Mouse (Mus musculus) forebrain, embryonic 11.5 days (tissue): ENCODE data around the gene Hist2h2bb. TPM values are rescaled to one million over a fixed set of nuclear protein-coding genes. Genes with fewer than 3 reads are reported as not detected.
"Not testable (repeated sequence)": the region's sequence is repeated elsewhere in the genome, so short reads cannot be mapped to it uniquely, and the experiment has no call there.

Experiments used
- ATAC-seq: fragments of 200-750 bp; cut with Nextera tagmentation; replicated peaks from 2 replicates; pipeline ENCODE4 v1.8.0; 2017; ENCODE audit warnings: moderate TSS enrichment; ENCODE audit not compliant: low FRiP score
- DNase-seq: peaks from one replicate; pipeline ENCODE4 v3.0.0-alpha.2; 2017; ENCODE audit warnings: low spot score
- H3K27ac ChIP-seq: fragments of 300-500 bp; sonication (generic); 2 replicates; pipeline ENCODE4 v1.5.1; 2014; ENCODE audit warnings: low read depth, low read length
- H3K27me3 ChIP-seq: fragments of 300-500 bp; sonication (generic); 2 replicates; pipeline ENCODE4 v1.6.1; 2014; ENCODE audit warnings: mild to moderate bottlenecking, low read length, mixed read lengths; ENCODE audit not compliant: control insufficient read depth, insufficient read depth
- H3K36me3 ChIP-seq: fragments of 300-500 bp; sonication (generic); 2 replicates; pipeline ENCODE4 v1.6.1; 2014; ENCODE audit warnings: mild to moderate bottlenecking, low read length, moderate library complexity, mixed read lengths; ENCODE audit not compliant: control insufficient read depth, insufficient read depth
- H3K4me1 ChIP-seq: fragments of 300-500 bp; sonication (generic); replicated peaks from 2 replicates; pipeline ENCODE4 v1.6.1; 2014; ENCODE audit warnings: low read length, mixed read lengths; ENCODE audit not compliant: control insufficient read depth, insufficient read depth
- H3K4me2 ChIP-seq: fragments of 300-500 bp; sonication (generic); 2 replicates; pipeline ENCODE4 v1.6.1; 2014; ENCODE audit warnings: low read depth, mild to moderate bottlenecking, low read length, moderate library complexity, mixed read lengths; ENCODE audit not compliant: severe bottlenecking
- H3K4me3 ChIP-seq: fragments of 300-500 bp; sonication (generic); 2 replicates; pipeline ENCODE4 v1.5.1; 2014; ENCODE audit warnings: low read depth, low read length
- H3K9ac ChIP-seq: fragments of 300-500 bp; sonication (generic); 2 replicates; pipeline ENCODE4 v1.6.1; 2014; ENCODE audit warnings: low read length
- H3K9me3 ChIP-seq: fragments of 300-500 bp; sonication (generic); 2 replicates; pipeline ENCODE4 v1.6.1; 2016; ENCODE audit warnings: low read length, mixed read lengths; ENCODE audit not compliant: control insufficient read depth
- WGBS: fragments of 180-500 bp; shearing (Covaris S2); extraction: QIAGEN DNeasy Blood & Tissue Kit; methylation state at CpG from one replicate; pipeline ENCODE4 v1.1.7; 2014; 5-methylcytosine and 5-hydroxymethylcytosine counted together
- polyA plus RNA-seq: library from polyadenylated mRNA; unstranded; fragments of >200 nt; fragmentation: Nextera tagmentation; extraction: Ambion mirVana; gene quantifications from 2 replicates; pipeline ENCODE4 v1.2.1, GENCODE M21; 2014

Hist2h2bb gene
- polyA plus RNA-seq, 1 experiment from 2014 or later, result 28.7 TPM

GRCm38 (mm10) chr3:96280660-96281059, 11.1 kb downstream of the Hist2h2bb start:
- Histone ChIP-seq H3K9me3 (no peaks in the 10 kb centered on the region), H3K4me2 (no peak overlapping the region), H3K36me3 (no peaks in the 10 kb centered on the region), H3K27me3 (0 out of 2 replicates have a peak, but pooled peaks cover 2% of the 10 kb centered on the region), H3K4me1 (0 out of 2 replicates have a peak, but pooled peaks cover 4% of the 10 kb centered on the region), H3K9ac (no peak overlapping the region), H3K27ac (no peak overlapping the region), H3K4me3 (no peak overlapping the region)
- WGBS, result 55% methylated on average over 6 of the region's 6 CpGs
- DNase-seq (no peak), ATAC-seq (no peak)

- Histone ChIP-seq H3K27ac (no peak overlapping the region), H3K36me3 (no peaks in the 10 kb centered on the region), H3K4me2 (no peak overlapping the region), H3K27me3 (no peaks in the 10 kb centered on the region), H3K9me3 (no peaks in the 10 kb centered on the region), H3K4me3 (no peak overlapping the region), H3K4me1 (no peaks in the 10 kb centered on the region), H3K9ac (no peak overlapping the region)
- ATAC-seq (no peak), DNase-seq (no peak)
- 25% methylated on average over 4 of the region's 4 CpGs for WGBS
Measured at GRCm38 (mm10) chr3:96284457-96284856, 14.9 kb downstream of the Hist2h2bb start.

GRCm38 (mm10) chr3:96287334-96287733, 17.8 kb downstream of the Hist2h2bb start:
- not testable (repeated sequence) for ATAC-seq

GRCm38 (mm10) chr3:96289201-96289600, 19.6 kb downstream of the Hist2h2bb start:
- no peaks in the 10 kb centered on the region for H3K9me3 ChIP-seq
- ATAC-seq (no peak), DNase-seq (no peak)
- no peak overlapping the region for H3K9ac ChIP-seq
- H3K4me2 ChIP-seq, result no peak overlapping the region
- 67% methylated on average over 3 of the region's 3 CpGs for WGBS
- no peak overlapping the region for H3K4me3 ChIP-seq
- no peaks in the 10 kb centered on the region for H3K4me1 ChIP-seq
- no peaks in the 10 kb centered on the region for H3K36me3 ChIP-seq
- no peaks in the 10 kb centered on the region for H3K27me3 ChIP-seq
- H3K27ac ChIP-seq, result no peak overlapping the region

More at GRCm38 (mm10) chr3:96287334-96287733, 17.8 kb downstream of the Hist2h2bb start:
- not testable (repeated sequence) for H3K27me3 ChIP-seq, H3K9me3 ChIP-seq, H3K4me3 ChIP-seq, H3K27ac ChIP-seq, DNase-seq, H3K9ac ChIP-seq, H3K36me3 ChIP-seq, H3K4me2 ChIP-seq, H3K4me1 ChIP-seq
- 83% methylated on average over 11 of the region's 11 CpGs for WGBS

- not testable (repeated sequence) for H3K4me1 ChIP-seq, H3K27me3 ChIP-seq, H3K9me3 ChIP-seq, H3K36me3 ChIP-seq, H3K4me2 ChIP-seq, H3K4me3 ChIP-seq, H3K27ac ChIP-seq, ATAC-seq, H3K9ac ChIP-seq, DNase-seq
- 92% methylated on average over 3 of the region's 3 CpGs for WGBS
Measured at GRCm38 (mm10) chr3:96290727-96291126, 21.2 kb downstream of the Hist2h2bb start.

- no peaks in the 10 kb centered on the region for H3K36me3 ChIP-seq
- no peaks in the 10 kb centered on the region for H3K9me3 ChIP-seq
- no peak overlapping the region for H3K4me3 ChIP-seq
- 75% methylated on average over 6 of the region's 6 CpGs for WGBS
- DNase-seq (no peak), ATAC-seq (no peak)
- no peaks in the 10 kb centered on the region for H3K4me1 ChIP-seq
- no peak overlapping the region for H3K4me2 ChIP-seq
- no peaks in the 10 kb centered on the region for H3K27me3 ChIP-seq
- no peak overlapping the region for H3K27ac ChIP-seq
- no peak overlapping the region for H3K9ac ChIP-seq
Measured at GRCm38 (mm10) chr3:96292641-96293040, 23.1 kb downstream of the Hist2h2bb start.

- ATAC-seq, result no peak
- Histone ChIP-seq H3K4me1 (no peaks in the 10 kb centered on the region), H3K27ac (no peak overlapping the region), H3K4me2 (no peak overlapping the region), H3K4me3 (no peak overlapping the region), H3K9me3 (no peaks in the 10 kb centered on the region), H3K9ac (no peak overlapping the region), H3K36me3 (no peaks in the 10 kb centered on the region), H3K27me3 (no peaks in the 10 kb centered on the region)
- no peak for DNase-seq
- 55% methylated on average over 5 of the region's 5 CpGs for WGBS
Measured at GRCm38 (mm10) chr3:96293368-96293767, 23.8 kb downstream of the Hist2h2bb start.

- WGBS, result 82% methylated on average over 4 of the region's 4 CpGs
- no peaks in the 10 kb centered on the region for H3K9me3 ChIP-seq
- H3K9ac ChIP-seq, result no peak within 1 kb of the TSS
- H3K4me3 ChIP-seq, result no peak within 1 kb of the TSS
- no peak within 1 kb of the TSS for H3K27ac ChIP-seq
- DNase-seq, result no peak
- H3K4me2 ChIP-seq, result no peak within 1 kb of the TSS
- no peaks in the 10 kb centered on the region for H3K4me1 ChIP-seq
- ATAC-seq, result no peak
- H3K36me3 ChIP-seq, result no peaks in the 10 kb centered on the region
- no peaks in the 10 kb centered on the region for H3K27me3 ChIP-seq
Measured at GRCm38 (mm10) chr3:96293787-96294186, 24.2 kb downstream of the Hist2h2bb start, which contains the start of gene Fcgr1. Gene Fcgr1 (minus strand): TSS chr3:96293969.

- DNase-seq (no peak), ATAC-seq (no peak)
- Histone ChIP-seq H3K4me1 (no peaks in the 10 kb centered on the region), H3K36me3 (no peaks in the 10 kb centered on the region), H3K27me3 (no peaks in the 10 kb centered on the region), H3K27ac (no peak overlapping the region), H3K9me3 (no peaks in the 10 kb centered on the region), H3K4me2 (no peak overlapping the region), H3K4me3 (no peak overlapping the region), H3K9ac (no peak overlapping the region)
- WGBS, result 89% methylated on average over 4 of the region's 4 CpGs
Measured at GRCm38 (mm10) chr3:96298360-96298759, 28.8 kb downstream of the Hist2h2bb start.
